Mouse (Mus musculus) liver, embryonic 18 days (tissue): ENCODE measurements around the gene Atp1a4. TPM values are rescaled to one million over a fixed set of nuclear protein-coding genes. Genes with fewer than 3 reads are reported as not detected.

Experiments used
- polyA plus RNA-seq: library from polyadenylated mRNA; depleted of rRNA; stranded (reverse); fragments of >200 nt; gene quantifications from 2 replicates; pipeline ENCODE4 v1.2.3, GENCODE M21; 2012; rRNA removed

The Atp1a4 gene
- 0.03 and 0.05 TPM in 2 replicates for polyA plus RNA-seq

GRCm38 (mm10) chr1:172258314-172258713 is at the start of gene Atp1a4:
TSS of gene Atp1a4 (minus strand) at chr1:172258414.

GRCm38 (mm10) chr1:172297611-172298537 is 39.7 kb upstream of the Atp1a4 start, which contains the start of gene Atp1a2:
TSS of gene Atp1a2 (minus strand) at chr1:172298064.

GRCm38 (mm10) chr1:172261477-172262078 is 3.4 kb upstream of the Atp1a4 start, which contains the start of gene Igsf8:
TSS of gene Igsf8 (plus strand) at chr1:172261641.

GRCm38 (mm10) chr1:172219451-172220406 is 38.5 kb downstream of the Atp1a4 start, which contains the start of gene Casq1:
TSS of gene Casq1 (minus strand) at chr1:172219868.

GRCm38 (mm10) chr1:172206141-172206917 is 51.9 kb downstream of the Atp1a4 start, which contains the start of gene Pea15a:
TSS of gene Pea15a (minus strand) at chr1:172206804.

Other genes starting within 250 kb of the Atp1a4 start
- 0.65 and 0.95 TPM in 2 replicates for gene Vangl2, start 230.0 kb downstream of the Atp1a4 start, polyA plus RNA-seq
- gene Nhlh1, start 200.8 kb downstream of the Atp1a4 start, polyA plus RNA-seq, result not detected in 2 replicates
- gene Copa, start 175.9 kb downstream of the Atp1a4 start, polyA plus RNA-seq, result 47.8 and 52.1 TPM in 2 replicates
- 29.8 and 34.6 TPM in 2 replicates for gene Ncstn, start 175.6 kb downstream of the Atp1a4 start, polyA plus RNA-seq
- 40.4 and 44.5 TPM in 2 replicates for gene Pex19, start 131.7 kb downstream of the Atp1a4 start, polyA plus RNA-seq
- 37.2 and 40.3 TPM in 2 replicates for gene Dcaf8, start 110.3 kb downstream of the Atp1a4 start, polyA plus RNA-seq
- gene Pea15a, start 51.6 kb downstream of the Atp1a4 start, polyA plus RNA-seq, result 15.3 and 17.4 TPM in 2 replicates
- 0.41 and 0.47 TPM in 2 replicates for gene Casq1, start 38.5 kb downstream of the Atp1a4 start, polyA plus RNA-seq
- gene Igsf8, start 3.2 kb upstream of the Atp1a4 start, polyA plus RNA-seq, result 20.2 and 23.9 TPM in 2 replicates
- gene Atp1a2, start 39.6 kb upstream of the Atp1a4 start, polyA plus RNA-seq, result 0.09 and 0.12 TPM in 2 replicates
- 0.04 and 0.05 TPM in 2 replicates for gene Kcnj9, start 70.9 kb upstream of the Atp1a4 start, polyA plus RNA-seq
- 0.14 and 0.17 TPM in 2 replicates for gene Kcnj10, start 82.8 kb upstream of the Atp1a4 start, polyA plus RNA-seq
- gene Pigm, start 118.1 kb upstream of the Atp1a4 start, polyA plus RNA-seq, result 3.6 TPM in 2 replicates
- 0.96 and 1.1 TPM in 2 replicates for gene Slamf9, start 216.9 kb upstream of the Atp1a4 start, polyA plus RNA-seq
- gene Igsf9, start 223.4 kb upstream of the Atp1a4 start, polyA plus RNA-seq, result 1.2 and 1.3 TPM in 2 replicates
- 86.1 and 90.5 TPM in 2 replicates for gene Tagln2, start 241.6 kb upstream of the Atp1a4 start, polyA plus RNA-seq